Mouse (Mus musculus): ENCODE measurements around the gene Cxcl13. TPM values are rescaled to one million over a fixed set of nuclear protein-coding genes. Genes with fewer than 3 reads are reported as not detected.

The Cxcl13 gene
- total RNA-seq, 2 experiments from 2014 or later = not detected

DNA sequence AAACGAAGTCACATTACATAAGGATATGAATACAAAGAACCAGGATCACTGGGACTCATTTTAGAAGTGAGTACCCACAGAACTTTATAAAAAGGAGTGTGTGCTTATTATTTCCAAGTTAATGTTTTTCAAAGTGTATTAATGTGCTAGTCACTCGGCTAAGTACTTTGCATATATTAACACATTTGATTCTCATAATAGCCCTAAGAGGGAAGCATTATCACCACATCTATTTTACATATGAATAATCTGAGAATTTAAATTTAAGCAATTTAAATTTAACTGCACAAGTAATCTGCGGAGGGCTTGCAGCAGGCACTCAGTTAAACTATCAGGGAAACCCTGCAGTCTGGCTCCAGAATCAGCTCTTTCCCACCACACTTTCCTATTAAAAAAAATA is 40.5 kb downstream of the Cxcl13 start:
- TF ChIP-seq CTCF (IDR thresholded peaks at IDR 0.05) = no peak
- no peak for DNase-seq (ENCODE audit: extremely low spot score in 1 of 2, low spot score in 2 of 2)
- intact Hi-C loops (cut with DNase I) = no loop called here
- Histone ChIP-seq H3K4me3 (no peak overlapping the region), H3K27ac (no peak overlapping the region)

DNA sequence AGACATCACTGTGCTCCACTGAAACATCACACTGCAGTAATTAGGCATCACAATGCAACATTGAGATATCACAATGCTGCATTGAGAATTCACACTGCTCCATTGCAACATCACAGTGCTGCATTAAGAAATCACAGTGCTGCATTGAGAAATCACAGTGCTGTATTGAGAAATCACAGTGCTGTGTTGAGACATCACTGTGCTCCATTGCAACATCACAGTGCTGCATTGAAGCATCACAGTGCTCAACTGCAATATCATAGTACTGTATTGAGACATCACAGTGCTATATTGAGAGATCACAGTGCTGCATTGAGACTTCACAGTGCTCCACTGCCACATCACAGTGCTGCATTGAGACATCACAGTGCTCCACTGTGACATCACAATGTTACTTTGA is 46.6 kb downstream of the Cxcl13 start:
- TF ChIP-seq CTCF (IDR thresholded peaks at IDR 0.05) = no peak
- H3K27ac ChIP-seq = no peak overlapping the region
- DNase-seq (ENCODE audit: extremely low spot score in 1 of 2, low spot score in 2 of 2) = no peak
- H3K4me3 ChIP-seq = no peak overlapping the region
- intact Hi-C loops (cut with DNase I) = no loop called here

DNA sequence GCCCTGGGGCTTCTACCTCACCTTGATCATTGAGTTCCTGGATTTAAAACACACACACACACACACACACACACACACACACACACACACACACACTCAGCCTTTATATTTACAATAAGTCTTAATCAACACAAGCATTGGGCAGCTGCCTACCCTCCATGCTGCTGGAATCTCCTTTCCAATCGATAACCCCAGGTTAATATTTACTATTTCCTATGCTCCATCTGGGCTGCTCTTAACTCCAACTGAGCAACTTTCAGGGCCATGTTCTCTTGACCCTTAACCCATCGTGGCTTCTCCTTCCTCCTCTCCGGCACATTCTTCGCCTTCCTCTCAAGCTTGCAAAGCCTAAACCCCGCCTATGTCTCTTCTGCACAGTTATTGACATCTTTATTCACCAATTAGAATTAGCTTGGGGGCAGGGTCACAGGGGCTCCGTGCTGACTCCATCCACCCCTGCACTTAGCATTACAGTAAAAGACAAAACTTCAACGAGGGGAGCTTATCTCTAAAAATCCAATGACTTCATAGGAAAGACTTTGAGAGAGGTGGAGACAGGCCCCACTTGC is 51.6 kb downstream of the Cxcl13 start:
- no peak for TF ChIP-seq CTCF (IDR thresholded peaks at IDR 0.05)
- no peak overlapping the region for H3K27ac ChIP-seq
- no peak overlapping the region for H3K4me3 ChIP-seq
- no peak for DNase-seq (ENCODE audit: extremely low spot score in 1 of 2, low spot score in 2 of 2)
- intact Hi-C loops (cut with DNase I) = no loop called here

DNA sequence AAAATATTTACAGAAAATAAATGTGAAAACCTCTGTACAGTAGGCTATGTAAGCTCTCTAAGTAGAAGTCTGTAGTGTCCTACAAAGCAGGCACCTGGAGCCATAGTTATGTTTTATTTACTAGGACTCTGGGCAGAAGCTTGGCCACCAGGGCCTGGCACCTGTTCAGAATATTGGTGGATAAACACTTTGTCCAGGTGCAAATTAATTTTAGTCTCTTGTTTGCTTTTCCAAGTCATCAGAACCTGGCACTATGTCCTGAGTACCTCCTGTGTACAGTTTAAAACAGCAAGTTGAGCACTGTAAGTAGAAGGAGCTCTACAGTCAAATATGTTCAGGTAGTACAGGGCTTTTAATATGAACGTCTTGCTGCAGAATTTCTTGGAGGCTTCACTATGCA is 52.3 kb downstream of the Cxcl13 start:
- intact Hi-C loops (cut with DNase I) = no loop called here
- TF ChIP-seq CTCF (IDR thresholded peaks at IDR 0.05) = no peak
- no peak overlapping the region for H3K4me3 ChIP-seq
- no peak for DNase-seq (ENCODE audit: extremely low spot score in 1 of 2, low spot score in 2 of 2)
- no peak overlapping the region for H3K27ac ChIP-seq

Other genes starting within 250 kb of the Cxcl13 start
- not detected for gene Gm7978, start 220.8 kb upstream of the Cxcl13 start, total RNA-seq (2021)
- not detected for gene Gm7982, start 214.9 kb upstream of the Cxcl13 start, total RNA-seq (2021)
- gene E330014E10Rik, start 181.0 kb upstream of the Cxcl13 start, total RNA-seq (2021) = not detected
- 10 to 100 TPM; 73.4 to 78.3 TPM for gene Cnot6l, start 207.2 kb downstream of the Cxcl13 start, total RNA-seq (2021)